Mouse (Mus musculus) kidney, embryonic 14.5 days (tissue): ENCODE data around the gene Gm10681. TPM values are rescaled to one million over a fixed set of nuclear protein-coding genes. Genes with fewer than 3 reads are reported as not detected.
"Not testable (repeated sequence)": the region's sequence is repeated elsewhere in the genome, so short reads cannot be mapped to it uniquely, and the experiment has no call there.

Experiments used
- ATAC-seq: fragments of 200-750 bp; cut with Nextera tagmentation; 2 replicates; pipeline ENCODE4 v1.8.0; 2017; ENCODE audit warnings: moderate number of reproducible peaks, mild to moderate bottlenecking, moderate TSS enrichment, moderate library complexity; ENCODE audit not compliant: low FRiP score, low TSS enrichment
- H3K27ac ChIP-seq: fragments of 300-500 bp; sonication (generic); 2 replicates; pipeline ENCODE4 v1.5.1; 2014; ENCODE audit warnings: low read depth, mild to moderate bottlenecking, low read length, moderate library complexity, mixed read lengths
- H3K27me3 ChIP-seq: fragments of 300-500 bp; sonication (generic); 2 replicates; pipeline ENCODE4 v1.6.1; 2014; ENCODE audit warnings: mild to moderate bottlenecking, low read length; ENCODE audit not compliant: control insufficient read depth, insufficient read depth
- H3K36me3 ChIP-seq: fragments of 300-500 bp; sonication (generic); 2 replicates; pipeline ENCODE4 v1.6.1; 2014; ENCODE audit warnings: low read length, mixed read lengths; ENCODE audit not compliant: control insufficient read depth, insufficient read depth
- H3K4me1 ChIP-seq: fragments of 300-500 bp; sonication (generic); 2 replicates; pipeline ENCODE4 v1.6.1; 2014; ENCODE audit warnings: low read length, mixed read lengths; ENCODE audit not compliant: control insufficient read depth, insufficient read depth
- H3K4me2 ChIP-seq: fragments of 300-500 bp; sonication (generic); replicated peaks from 2 replicates; pipeline ENCODE4 v1.6.1; 2014; ENCODE audit warnings: low read depth, mild to moderate bottlenecking, low read length
- H3K4me3 ChIP-seq: fragments of 300-500 bp; sonication (generic); 2 replicates; pipeline ENCODE4 v1.5.1; 2014; ENCODE audit warnings: mild to moderate bottlenecking, low read length
- H3K9ac ChIP-seq: fragments of 300-500 bp; sonication (generic); 2 replicates; pipeline ENCODE4 v1.6.1; 2014; ENCODE audit warnings: low read depth, mild to moderate bottlenecking, low read length, moderate library complexity
- H3K9me3 ChIP-seq: fragments of 300-500 bp; sonication (generic); 2 replicates; pipeline ENCODE4 v1.6.1; 2016; ENCODE audit warnings: low read length; ENCODE audit not compliant: control insufficient read depth
- WGBS: fragments of 180-500 bp; shearing (Covaris S2); extraction: QIAGEN DNeasy Blood & Tissue Kit; methylation state at CpG from one replicate; pipeline ENCODE4 v1.1.7; 2014; 5-methylcytosine and 5-hydroxymethylcytosine counted together
- polyA plus RNA-seq: library from polyadenylated mRNA; unstranded; fragments of >200 nt; fragmentation: Nextera tagmentation; extraction: Ambion mirVana; gene quantifications from 2 replicates; pipeline ENCODE4 v1.2.1, GENCODE M21; 2014

The Gm10681 gene
- polyA plus RNA-seq, 1 experiment from 2014 or later, result 16.8 TPM

GRCm38 (mm10) chr3:98582622-98583021 is 6.0 kb downstream of the Gm10681 start:
- H3K4me3 ChIP-seq, H3K4me2 ChIP-seq, H3K9me3 ChIP-seq, H3K27me3 ChIP-seq, H3K4me1 ChIP-seq, H3K36me3 ChIP-seq, ATAC-seq, H3K27ac ChIP-seq, H3K9ac ChIP-seq: not testable (repeated sequence)

GRCm38 (mm10) chr3:98582202-98582601 is 6.4 kb downstream of the Gm10681 start:
- H3K4me2 ChIP-seq, H3K36me3 ChIP-seq, H3K27ac ChIP-seq, H3K4me3 ChIP-seq, ATAC-seq, H3K27me3 ChIP-seq, H3K9me3 ChIP-seq, H3K4me1 ChIP-seq, H3K9ac ChIP-seq: not testable (repeated sequence)
- WGBS, result no CpG with 5 or more reads among the region's 1 CpGs

GRCm38 (mm10) chr3:98581024-98581423 is 7.6 kb downstream of the Gm10681 start:
- not testable (repeated sequence) for ATAC-seq, H3K9ac ChIP-seq, H3K36me3 ChIP-seq, H3K27me3 ChIP-seq, H3K4me3 ChIP-seq, H3K27ac ChIP-seq, H3K4me2 ChIP-seq, H3K9me3 ChIP-seq, H3K4me1 ChIP-seq
- WGBS, result no CpG with 5 or more reads among the region's 1 CpGs

DNA sequence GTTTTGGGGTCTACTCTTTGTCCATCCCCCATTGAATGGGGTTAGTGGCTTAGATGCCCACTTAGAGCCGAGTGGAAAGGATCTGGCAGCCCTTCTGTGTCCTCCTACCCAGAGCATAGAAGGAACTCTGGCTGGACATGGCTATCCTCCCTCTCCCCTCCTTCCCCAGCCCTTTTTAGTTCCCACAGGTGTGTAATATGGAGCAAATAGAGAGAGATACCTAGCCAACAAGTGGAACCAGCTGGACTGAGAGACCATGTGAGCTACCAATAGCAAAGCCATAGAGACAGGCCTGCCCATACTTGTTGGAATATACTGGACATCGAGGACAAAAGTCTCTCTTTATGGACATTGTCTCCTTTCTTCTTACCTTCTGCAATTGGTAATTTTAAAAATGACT is 20.9 kb downstream of the Gm10681 start:
- H3K4me3 ChIP-seq, ATAC-seq, H3K36me3 ChIP-seq, H3K27ac ChIP-seq, H3K9ac ChIP-seq, H3K27me3 ChIP-seq, H3K9me3 ChIP-seq, H3K4me2 ChIP-seq, H3K4me1 ChIP-seq: not testable (repeated sequence)
- 84% methylated on average over 2 of the region's 2 CpGs for WGBS

- H3K4me2 ChIP-seq, H3K4me1 ChIP-seq, H3K27me3 ChIP-seq, H3K36me3 ChIP-seq, H3K4me3 ChIP-seq, ATAC-seq, H3K27ac ChIP-seq, H3K9me3 ChIP-seq, H3K9ac ChIP-seq: not testable (repeated sequence)
- no CpG with 5 or more reads among the region's 3 CpGs for WGBS
Measured at GRCm38 (mm10) chr3:98564894-98565293, 23.7 kb downstream of the Gm10681 start.

DNA sequence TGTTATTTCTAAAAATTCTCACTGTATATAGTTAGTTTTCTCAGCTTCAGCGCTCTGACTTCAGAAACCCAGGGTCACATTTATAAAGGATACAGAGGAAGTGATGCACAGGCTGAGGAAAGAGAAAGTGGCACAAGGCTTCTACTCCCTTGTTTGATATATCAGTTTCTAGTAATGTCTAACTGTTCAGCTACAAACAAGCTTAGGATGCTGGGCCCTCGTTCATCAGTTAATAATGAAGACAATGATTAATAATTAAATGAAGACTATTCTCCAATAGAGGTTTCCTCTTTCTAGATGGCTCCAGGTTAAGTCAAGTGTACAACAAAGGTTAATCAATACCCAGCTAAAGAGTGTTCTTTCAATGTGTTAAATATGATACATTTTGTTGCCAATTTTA is 24.8 kb downstream of the Gm10681 start:
- H3K9ac ChIP-seq, H3K9me3 ChIP-seq, H3K4me3 ChIP-seq, H3K4me2 ChIP-seq, H3K4me1 ChIP-seq, H3K27me3 ChIP-seq, ATAC-seq, H3K27ac ChIP-seq, H3K36me3 ChIP-seq: not testable (repeated sequence)
- no CpG with 5 or more reads among the region's 2 CpGs for WGBS

DNA sequence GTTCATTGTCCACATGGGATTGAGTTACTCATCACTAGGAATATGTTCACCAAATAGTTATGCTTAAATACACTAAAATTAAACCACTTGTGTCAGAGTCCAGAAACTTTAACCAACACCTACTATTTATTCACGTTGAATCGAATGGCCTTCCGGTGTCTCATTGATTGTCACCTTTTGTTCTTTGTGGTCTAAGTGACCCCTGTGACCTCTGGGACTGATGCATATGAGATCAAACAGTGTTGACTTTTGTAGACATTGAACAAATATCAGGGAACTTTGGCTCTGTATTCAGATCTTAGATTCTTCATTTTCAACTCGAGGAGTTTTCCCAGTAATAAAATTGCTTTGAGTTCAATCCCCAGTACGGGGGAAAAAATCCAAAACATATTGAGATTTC is 27.9 kb downstream of the Gm10681 start:
- not testable (repeated sequence) for H3K27ac ChIP-seq, H3K9me3 ChIP-seq, H3K4me1 ChIP-seq, H3K4me3 ChIP-seq, H3K36me3 ChIP-seq, H3K4me2 ChIP-seq, H3K27me3 ChIP-seq, H3K9ac ChIP-seq, ATAC-seq
- no CpG with 5 or more reads among the region's 5 CpGs for WGBS

DNA sequence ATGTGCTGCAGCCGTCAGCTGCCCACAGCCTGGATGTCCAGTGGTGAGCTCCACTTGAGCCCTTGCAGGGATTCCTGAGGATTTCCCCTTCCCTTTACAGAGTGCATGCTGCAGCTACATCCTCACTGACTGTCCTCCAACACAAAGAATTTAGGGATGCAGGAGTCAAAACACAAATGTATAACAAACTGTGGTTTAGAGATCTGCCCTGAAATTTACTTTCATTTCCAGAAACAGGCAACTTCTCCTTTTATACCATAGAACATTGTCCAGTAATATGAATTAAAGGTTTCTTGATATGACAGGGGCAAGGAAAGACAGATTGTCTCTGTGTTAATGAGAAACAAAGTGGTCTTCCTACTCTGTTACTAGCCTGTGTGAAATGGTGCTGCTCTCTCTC is 37.8 kb downstream of the Gm10681 start:
- H3K4me3 ChIP-seq, ATAC-seq, H3K27ac ChIP-seq, H3K9me3 ChIP-seq, H3K4me1 ChIP-seq, H3K4me2 ChIP-seq, H3K9ac ChIP-seq, H3K27me3 ChIP-seq, H3K36me3 ChIP-seq: not testable (repeated sequence)
- no CpG with 5 or more reads among the region's 1 CpGs for WGBS

GRCm38 (mm10) chr3:98550215-98550614 is 38.4 kb downstream of the Gm10681 start:
- not testable (repeated sequence) for H3K27ac ChIP-seq, H3K36me3 ChIP-seq, H3K4me1 ChIP-seq, H3K4me3 ChIP-seq, H3K4me2 ChIP-seq, H3K9ac ChIP-seq, H3K9me3 ChIP-seq, H3K27me3 ChIP-seq
- no CpG with 5 or more reads among the region's 2 CpGs for WGBS
- ATAC-seq, result peak; percentile 41; the same call in 1 of the 2 replicates

GRCm38 (mm10) chr3:98548495-98548894 is 40.1 kb downstream of the Gm10681 start:
- H3K9me3 ChIP-seq, H3K4me3 ChIP-seq, H3K36me3 ChIP-seq, H3K4me1 ChIP-seq, H3K4me2 ChIP-seq, H3K27ac ChIP-seq, H3K27me3 ChIP-seq, H3K9ac ChIP-seq: not testable (repeated sequence)
- peak; percentile 87 for ATAC-seq
- WGBS, result 60% methylated on average over 1 of the region's 1 CpGs
